Mouse (Mus musculus) spleen, postnatal 4 days (tissue): ENCODE measurements around the gene Rasgrp2.

Experiments used
- DNase-seq, 2 experiments: peaks; one replicate each; pipeline ENCODE4 v3.0.0; 2022; ENCODE audit warnings: low spot score in 2 of 2

Rasgrp2 gene

DNA sequence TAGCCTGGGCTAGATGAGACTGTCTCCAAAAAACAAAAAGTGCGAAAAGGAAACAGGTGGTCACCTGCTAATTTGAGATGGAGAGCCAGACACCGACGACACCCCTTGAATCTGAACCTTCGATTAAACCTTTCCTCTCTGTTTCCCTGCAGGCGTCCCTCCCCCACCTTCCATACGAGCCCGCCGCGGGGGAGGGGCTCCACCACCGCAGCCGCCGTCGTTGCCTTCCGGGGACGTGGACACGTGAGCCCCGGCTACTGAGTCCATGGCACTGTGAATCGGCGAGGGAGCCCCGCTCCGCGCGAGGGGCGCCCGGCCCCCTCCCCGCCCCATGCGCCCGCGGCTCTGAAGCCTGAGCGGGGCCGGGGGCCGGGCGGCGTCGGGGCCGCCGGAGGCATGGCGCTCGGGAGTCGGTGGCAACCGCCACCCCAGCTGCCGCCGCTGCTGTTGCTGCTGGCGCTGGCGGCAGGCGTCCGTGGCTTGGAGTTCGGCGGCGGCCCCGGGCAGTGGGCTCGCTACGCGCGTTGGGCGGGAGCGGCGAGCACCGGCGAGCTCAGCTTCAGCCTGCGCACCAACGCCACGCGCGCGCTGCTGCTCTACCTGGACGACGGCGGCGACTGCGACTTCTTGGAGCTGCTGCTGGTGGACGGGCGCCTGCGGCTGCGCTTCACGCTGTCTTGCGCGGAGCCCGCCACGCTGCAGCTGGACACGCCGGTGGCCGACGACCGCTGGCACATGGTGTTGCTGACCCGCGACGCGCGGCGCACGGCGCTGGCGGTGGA, 28.7 kb downstream of the Rasgrp2 start:
- no peak for DNase-seq

DNA sequence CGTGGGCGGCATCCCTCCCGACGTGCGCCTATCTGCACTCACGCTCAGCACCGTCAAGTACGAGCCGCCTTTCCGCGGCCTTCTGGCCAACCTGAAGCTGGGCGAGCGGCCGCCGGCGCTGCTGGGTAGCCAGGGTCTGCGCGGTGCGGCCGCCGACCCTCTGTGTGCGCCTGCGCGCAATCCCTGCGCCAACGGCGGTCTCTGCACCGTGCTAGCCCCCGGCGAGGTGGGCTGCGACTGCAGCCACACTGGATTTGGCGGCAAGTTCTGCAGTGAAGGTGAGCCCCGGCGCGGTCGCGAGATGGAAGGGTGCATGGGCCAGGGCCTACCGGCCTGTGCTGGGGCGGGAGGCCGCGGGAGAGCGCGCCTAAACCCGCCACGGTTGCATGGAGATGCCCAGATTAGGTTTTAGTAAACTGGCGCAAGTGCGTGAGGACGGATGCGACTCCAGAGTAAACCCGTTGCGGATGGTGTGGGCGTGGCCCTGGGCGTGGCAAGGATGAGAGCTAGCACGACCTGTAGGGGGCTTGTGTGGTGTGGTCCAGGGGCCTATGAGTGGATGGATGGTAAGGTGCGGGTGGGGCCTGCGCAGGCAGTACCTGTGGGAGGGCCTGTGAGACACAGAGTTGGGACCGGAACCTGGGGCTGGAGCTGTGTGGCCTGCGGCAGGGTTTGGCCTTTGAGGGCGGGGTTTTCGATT, 29.5 kb downstream of the Rasgrp2 start:
- DNase-seq = no peak

DNA sequence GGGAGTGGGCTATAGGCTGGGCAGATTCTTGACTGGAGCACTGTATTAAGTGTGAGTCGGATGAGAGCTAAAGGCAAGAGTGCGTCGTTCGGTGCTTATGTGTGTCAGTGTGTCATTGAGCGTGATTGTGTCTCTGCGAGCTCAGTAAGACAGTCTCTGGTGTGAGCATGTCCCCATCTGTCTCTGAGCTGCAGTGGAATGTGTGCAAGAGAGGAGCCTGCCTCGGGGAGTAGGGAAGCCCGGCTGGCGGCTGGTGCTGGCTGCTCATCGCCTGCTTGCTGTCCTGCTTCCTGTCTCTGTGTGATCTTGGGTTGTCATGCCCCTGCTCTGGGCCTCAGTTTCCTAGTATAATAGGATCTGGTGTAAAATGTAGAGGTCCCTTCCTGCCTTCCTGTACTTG, 43.9 kb downstream of the Rasgrp2 start:
- no peak for DNase-seq

DNA sequence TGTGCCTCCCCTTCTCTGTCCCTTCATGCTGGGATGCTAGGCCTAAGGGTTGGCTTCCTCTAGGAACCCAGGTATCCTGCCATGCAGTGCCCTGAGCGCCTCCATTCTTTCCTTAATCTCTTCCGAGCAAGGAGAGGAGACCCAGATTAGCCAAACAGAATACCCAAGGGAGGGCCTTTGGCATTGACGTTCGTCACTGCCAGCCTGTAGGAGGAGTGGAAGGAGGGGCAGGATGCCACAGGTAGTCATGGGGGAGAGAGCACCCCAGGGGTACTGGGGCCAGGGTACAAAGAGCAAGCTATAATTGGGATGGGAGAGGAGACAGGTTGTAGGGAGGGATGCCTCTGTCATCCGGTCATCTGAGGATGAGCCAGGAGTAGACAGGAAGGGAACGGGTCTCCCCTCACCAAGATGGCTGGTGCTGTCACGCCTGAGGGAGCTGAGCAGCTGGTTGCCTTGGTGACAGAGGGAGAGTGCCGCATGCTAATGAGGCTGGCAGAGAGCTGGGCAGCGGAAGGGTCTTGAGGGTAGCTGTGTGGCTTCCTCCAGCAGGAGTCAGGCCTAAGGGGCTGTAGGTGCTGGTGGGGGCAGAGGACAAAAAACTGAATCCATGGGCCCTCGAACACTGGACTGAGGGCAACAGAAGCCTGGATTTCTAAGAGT, 46.8 kb downstream of the Rasgrp2 start:
- no peak for DNase-seq

DNA sequence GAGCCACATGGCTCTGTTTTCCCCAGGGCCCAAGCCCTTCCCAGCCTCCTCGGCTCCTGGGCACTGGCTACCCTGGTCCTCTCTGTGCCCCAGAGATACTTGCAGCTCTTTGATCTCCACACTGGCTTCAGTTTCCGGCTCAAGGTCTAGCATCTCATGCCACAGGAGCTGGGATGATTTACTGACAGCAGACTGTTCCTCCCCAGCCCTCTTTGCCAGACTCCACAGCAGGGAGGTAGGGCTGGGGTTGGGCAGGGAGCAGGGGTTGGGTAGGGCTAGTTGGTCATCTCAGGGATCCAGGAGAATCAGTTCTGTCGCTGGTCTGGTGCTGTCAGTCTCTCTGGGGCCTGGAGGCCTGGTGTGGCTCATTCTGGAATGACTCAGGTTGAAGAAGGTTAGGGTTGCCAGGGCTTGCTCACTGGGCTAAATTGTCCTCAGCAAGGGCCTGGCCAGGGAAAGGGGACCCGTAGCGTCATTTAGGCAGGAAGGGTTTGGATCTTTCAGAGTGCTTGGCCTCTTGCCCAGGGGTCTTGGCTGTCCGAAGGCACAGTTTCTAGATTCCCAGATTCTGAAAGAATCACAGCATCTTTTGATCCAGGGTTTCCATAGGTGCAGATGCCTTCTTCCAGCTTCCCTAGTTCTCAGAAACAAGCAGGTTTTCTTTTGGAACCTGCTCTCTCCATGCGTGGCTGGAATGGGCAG, 47.7 kb downstream of the Rasgrp2 start:
- no peak for DNase-seq

DNA sequence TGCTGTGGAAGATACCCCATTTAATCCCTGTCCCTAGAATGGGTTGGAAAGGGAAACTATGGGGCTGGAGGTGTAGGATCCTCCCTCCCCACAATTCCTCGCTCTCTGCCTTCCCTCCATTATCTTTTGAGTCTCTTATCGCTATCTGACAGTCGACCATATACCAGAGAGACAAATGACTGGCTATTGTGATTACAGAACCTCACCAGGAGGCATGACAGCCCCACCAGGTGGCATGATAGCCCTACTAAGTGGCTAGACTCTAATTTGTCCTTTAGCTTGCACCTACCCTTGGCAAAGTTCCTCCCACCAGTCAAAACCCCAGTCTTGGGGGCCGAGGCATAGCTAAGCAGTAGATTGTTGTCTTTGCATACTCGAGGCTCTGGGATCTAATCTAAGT, 49.6 kb downstream of the Rasgrp2 start:
- no peak for DNase-seq

DNA sequence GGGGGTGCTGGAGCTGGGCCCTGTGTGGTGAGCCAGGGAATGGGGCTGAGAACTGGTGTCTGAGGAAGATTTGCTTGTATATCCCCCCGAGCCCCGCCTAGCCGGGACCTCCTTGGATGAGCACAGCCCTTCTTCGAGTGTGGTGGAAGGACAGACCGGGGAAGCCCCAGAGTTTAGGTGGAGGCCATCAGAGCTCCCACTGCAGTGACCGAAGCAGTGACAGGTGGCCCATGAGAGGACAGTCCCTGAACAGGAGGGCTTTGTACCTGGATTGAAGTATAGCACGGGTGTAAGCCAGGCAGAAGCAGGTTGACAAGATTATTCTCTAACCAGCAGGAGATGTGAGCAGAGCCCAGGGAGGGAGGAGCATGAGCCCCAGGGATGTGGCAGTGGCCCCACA, 50.7 kb downstream of the Rasgrp2 start:
- DNase-seq = no peak

DNA sequence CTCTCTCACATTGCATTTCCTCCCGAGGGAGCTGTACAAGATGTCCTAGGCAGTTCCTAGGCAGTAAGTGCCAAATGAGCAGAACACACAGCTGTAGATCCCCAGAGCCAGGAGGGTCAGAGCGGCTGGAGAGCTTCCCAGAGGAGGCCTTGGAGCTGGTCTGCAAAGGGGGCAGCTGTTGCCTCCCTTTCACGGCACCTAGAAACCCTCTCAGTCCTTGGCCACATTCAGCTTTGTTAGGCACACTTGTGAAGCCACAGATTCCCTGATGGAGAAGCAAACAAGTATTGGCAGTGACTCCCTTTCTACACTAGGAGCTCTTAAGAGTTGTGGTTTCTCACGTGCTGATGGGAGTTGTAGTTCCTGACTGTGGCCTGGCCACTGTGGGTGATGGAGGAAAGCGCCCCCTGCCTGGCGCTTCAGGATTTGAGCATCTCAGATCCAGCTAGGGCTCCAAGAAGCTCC, 52.9 kb downstream of the Rasgrp2 start:
- peak; percentile 55 to 77 for DNase-seq

DNA sequence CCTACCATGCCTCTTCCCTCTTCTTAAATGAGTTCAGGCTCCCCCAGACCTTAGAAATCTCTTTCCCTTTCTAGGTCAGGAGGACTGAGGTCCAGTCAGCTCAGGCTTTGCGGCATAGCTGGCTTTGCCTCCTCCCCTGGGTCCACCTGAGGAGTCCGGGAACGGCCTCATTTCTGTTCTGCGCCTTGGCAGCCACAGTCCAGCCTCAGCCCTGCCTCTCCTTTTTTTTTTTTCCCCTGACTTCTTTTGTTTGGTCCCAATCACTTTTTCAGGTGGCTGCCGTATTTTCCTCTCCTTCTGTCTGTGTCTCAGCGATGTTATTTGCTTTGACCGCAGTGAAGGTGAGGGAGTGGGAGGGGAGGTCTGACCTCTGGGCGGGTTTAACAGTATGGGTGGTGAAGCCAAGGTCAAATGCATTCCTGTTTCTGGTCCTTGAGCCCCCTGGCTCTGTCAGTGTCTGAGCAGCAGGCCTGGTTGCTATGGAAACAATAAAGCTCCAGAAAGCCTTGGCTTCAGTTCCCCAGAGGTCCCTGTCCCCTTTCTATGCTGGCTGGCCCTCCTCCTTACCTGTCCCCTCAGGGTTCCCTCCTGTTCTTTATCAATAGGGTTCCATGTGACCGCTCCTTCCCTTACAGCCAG, 53.7 kb downstream of the Rasgrp2 start:
- DNase-seq = no peak

DNA sequence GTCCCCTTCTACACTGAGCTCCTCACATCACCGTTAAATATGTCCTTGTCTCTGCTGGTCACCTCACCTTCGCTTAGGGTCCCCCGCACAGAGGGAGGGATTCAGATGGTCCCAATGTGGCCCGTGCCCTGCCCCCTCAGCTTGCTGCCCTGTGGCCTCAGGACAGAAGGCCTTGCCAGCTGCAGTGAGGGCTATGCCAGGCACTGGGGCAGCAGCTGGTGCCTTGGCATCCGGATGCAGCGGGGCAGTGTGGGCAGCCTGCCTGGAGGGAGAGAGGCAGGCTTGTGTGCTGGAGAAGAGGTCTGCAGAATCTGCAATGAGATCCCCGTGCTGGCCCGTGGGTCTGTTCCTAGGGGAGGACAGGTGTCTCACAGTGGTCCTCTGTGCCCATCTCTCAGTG, 54.2 kb downstream of the Rasgrp2 start:
- DNase-seq = no peak

DNA sequence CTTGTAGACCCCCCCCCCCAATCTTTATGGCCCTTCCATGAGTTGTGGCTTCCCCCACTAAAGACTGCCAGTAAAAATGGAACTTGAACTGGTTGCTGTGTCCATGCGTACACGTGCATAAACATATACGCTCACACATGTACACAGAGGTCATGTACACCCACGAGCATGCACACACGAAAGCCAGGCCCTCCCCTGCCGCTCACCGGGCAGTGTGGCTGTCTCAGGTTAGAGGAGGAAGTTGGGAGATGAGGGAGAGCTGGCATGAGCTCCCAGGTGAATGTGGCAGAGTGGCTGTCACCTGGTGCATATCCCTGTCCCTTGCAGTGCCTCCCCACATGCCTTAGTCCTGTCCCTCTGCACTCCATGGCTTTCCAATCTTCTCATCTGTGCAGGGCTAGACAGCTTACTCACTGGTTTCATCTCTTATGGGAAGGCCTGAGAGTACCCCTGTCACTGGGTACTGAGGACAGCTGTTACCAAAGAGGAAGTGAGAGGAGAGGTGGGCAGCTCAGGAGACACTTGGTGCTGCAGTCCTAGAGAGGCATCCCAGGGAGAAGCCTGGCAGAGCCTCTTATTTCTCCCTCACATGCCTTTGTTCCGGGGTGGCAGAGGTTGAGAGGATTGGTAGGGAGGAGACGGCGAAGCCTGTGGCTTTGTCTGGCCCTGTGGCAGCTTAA, 55.0 kb downstream of the Rasgrp2 start:
- DNase-seq = no peak

DNA sequence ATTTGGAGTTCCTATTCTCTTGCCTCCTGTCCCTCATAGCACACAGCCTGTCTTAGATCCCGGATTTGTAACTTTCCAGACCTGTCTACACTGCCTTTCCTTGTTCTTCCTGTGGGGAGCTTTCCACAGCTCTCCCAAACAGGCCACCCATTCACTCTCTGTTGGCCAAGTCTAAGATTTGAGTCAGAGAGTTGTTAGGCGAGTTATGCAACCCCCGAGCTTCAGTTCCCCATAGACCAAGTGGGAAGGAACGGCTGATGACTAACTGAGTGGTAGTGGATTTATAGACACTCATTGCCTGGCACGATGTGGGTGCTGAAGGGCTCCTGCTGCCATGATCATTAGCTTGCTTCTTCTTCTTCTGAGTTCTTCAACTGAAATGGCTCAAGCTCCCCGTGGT, 60.4 kb downstream of the Rasgrp2 start:
- no peak for DNase-seq

DNA sequence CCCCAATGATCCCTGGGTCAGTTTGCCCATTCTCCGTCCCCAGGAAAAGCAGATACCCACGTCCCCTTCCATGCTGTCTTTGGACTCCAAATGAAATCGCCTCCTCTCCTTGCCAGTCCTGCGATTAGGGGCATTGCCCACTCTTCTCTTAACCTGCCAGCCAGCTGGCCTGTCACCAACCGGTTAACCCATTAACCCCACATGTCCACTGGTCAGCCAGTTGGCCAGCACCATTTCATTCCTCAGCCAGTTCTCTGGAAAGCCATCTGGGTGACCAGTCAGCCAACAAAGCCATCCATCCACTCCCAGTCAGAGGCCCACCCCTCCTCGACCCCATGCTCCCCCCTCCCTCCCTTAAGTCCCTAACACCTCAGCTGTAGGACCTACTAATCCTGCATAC, 63.7 kb downstream of the Rasgrp2 start:
- no peak for DNase-seq

DNA sequence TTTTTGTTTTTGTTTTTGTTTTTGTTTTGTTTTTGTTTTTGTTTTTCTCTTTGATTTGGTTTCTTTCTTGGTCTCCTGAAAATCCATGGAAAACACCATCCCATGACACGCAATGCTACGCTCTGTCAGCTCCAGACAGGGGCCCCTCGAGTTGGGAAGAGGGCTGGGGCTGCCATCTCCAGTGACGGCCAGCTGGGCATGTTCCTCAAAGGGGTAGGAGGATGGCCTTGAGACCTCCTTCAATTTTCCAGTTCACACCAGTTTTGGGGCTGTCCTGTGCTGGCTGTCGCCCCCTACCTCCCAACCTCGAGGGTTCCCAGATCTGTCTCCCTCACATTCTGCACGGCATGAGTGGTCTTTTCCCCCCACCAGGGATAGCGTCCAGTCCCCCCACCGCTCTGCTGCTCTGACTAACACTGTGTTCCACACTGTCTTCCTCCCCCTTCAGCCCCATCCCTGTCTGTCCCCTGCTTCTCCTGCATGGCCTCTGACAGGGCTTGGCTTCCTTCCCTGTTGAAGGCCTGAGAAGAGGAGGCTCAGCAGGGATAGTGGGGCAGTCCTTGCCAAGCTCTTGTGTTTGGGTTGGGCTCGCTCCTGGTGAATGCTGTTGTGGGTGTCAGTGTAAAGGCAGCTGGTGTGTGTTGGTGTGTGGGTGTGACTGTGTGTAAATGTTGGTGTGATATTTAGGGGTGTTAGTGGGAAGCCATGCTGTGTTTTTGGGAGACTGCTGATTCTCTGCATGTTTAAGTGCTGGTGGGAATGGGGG, 65.3 kb downstream of the Rasgrp2 start:
- DNase-seq = no peak
